Mouse (Mus musculus) C2C12 (cell line): ENCODE data around the gene Rapgef1.

Experiments
- CTCF ChIP-seq: IDR thresholded peaks from one replicate; pipeline ENCODE4 v1.5.1; 2011; ENCODE audit not compliant: control insufficient read depth, insufficient read depth, insufficient read length
- FOSL1 ChIP-seq: IDR thresholded peaks from one replicate; pipeline ENCODE4 v1.8.0; 2011; ENCODE audit warnings: mild to moderate bottlenecking, low read length; ENCODE audit not compliant: poor library complexity, insufficient read depth, severe bottlenecking
- MAX ChIP-seq: IDR thresholded peaks from one replicate; pipeline ENCODE4 v1.6.1; 2011; ENCODE audit warnings: mild to moderate bottlenecking, control low read depth
- MYOG ChIP-seq: IDR thresholded peaks from one replicate; pipeline ENCODE4 v1.6.1; 2011; ENCODE audit not compliant: control insufficient read depth, insufficient read length; ENCODE audit errors: extremely low read depth
- USF1 ChIP-seq: IDR thresholded peaks from one replicate; pipeline ENCODE4 v1.6.1; 2011; ENCODE audit warnings: low read depth, mild to moderate bottlenecking, control low read depth, moderate library complexity

DNA sequence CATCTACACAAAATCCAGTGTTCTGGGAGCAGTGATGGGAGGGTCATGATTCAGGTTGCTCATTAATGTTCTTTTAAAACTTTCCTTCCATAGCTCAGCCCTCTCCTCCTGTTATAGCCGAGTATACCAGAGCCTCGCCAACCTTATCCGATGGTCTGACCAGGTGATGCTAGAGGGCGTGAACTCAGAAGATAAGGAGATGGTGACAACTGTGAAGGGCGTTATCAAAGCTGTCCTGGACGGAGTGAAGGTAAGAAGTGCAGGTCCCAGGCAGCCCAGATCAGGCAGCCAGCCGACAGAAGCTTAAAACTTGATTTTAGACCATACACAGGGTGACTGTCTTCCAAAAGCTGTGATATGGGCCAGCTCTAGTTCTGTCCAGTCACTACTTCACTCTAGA lies 69.5 kb downstream of the Rapgef1 start:
- TF ChIP-seq CTCF: no peak
- no peak for TF ChIP-seq FOSL1
- no peak for TF ChIP-seq MAX
- TF ChIP-seq USF1: no peak
- TF ChIP-seq MYOG: no peak
